Mouse (Mus musculus): ENCODE data around the gene Macrod2.

The Macrod2 gene

GRCm38 (mm10) chr2:142335103-142335999, 1940.2 kb downstream of the Macrod2 start:
- DNase-seq (ENCODE audit: low spot score in 2 of 2) = no peak

DNA sequence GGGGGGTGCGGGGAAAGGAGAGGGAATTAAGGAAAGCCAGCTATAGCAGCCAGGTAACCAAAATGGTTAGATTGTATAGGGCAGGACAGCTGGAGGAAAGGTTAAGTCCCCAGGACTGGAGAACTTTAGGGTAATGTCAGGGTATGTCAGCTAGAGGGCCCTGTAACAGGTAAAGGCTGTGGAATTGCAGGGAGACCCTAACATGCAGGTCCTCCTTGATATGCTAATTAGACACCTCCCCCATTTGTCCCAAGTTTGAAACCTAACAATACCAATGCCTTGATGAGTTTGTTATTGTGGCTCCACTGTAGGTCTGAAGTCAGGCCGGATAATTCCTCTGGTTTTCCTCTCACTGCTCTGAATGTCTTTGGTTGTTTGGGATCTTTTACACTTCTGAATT, 1948.9 kb downstream of the Macrod2 start:
- no peak for DNase-seq (ENCODE audit: low spot score in 2 of 2)

DNA sequence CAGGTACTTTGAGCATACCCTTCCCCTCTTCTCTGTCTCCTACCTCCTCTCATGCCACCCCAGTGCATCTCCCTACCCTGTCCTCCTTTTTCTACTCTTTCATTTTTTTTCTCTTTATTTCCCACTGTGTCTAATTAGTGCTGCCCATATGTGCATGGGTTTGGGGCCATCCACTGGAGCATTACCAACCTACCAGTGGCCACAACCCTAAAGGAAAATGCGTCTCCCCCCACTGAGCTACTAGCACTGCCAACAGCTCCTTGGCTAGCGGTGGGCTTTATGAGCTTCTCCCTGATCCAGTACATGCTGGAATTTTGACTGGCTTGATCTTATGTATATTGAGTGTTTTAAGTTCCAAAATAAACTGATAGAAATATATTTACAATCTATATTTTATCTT, 1949.6 kb downstream of the Macrod2 start:
- DNase-seq (ENCODE audit: low spot score in 2 of 2) = no peak

- DNase-seq (ENCODE audit: low spot score in 2 of 2) = peak in 1 of 2 experiments; percentile 21
These were observed 1954.7 kb downstream of the Macrod2 start for GRCm38 (mm10) chr2:142349805-142350204.

GRCm38 (mm10) chr2:142362888-142363287, 1967.8 kb downstream of the Macrod2 start:
- DNase-seq (ENCODE audit: low spot score in 2 of 2) = peak in 1 of 2 experiments; percentile 26

- no peak for DNase-seq (ENCODE audit: low spot score in 2 of 2)
These were observed 1978.9 kb downstream of the Macrod2 start for GRCm38 (mm10) chr2:142373978-142374377.

- DNase-seq (ENCODE audit: low spot score in 2 of 2) = no peak
These were observed 1985.5 kb downstream of the Macrod2 start for GRCm38 (mm10) chr2:142380563-142380962.

GRCm38 (mm10) chr2:142381081-142381579, 1986.0 kb downstream of the Macrod2 start:
- no peak for DNase-seq (ENCODE audit: low spot score in 2 of 2)

DNA sequence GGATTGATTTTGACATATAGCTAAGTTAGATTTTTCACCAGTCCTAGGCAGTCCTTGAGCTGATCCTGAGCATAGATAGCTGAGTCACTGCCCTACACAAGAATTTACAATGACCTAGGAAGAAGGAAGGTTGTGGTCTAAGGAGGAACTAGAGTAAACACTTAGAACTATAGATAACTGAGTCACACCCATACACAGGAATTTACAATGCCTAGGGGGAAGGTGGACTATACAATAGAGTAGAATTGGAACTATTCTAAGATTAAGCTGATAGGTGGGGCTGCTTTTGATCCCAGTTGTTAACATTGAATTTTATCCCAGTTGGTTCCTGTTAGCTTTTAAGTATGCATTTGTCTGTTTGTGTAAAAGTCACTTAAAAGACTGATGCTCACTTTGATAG, 1998.4 kb downstream of the Macrod2 start:
- DNase-seq (ENCODE audit: low spot score in 2 of 2) = no peak

- DNase-seq (ENCODE audit: low spot score in 2 of 2) = no peak
These were observed 2004.4 kb downstream of the Macrod2 start for GRCm38 (mm10) chr2:142399490-142399889.

- peak in 1 of 2 experiments; percentile 29 for DNase-seq (ENCODE audit: low spot score in 2 of 2)
These were observed 2005.7 kb downstream of the Macrod2 start for GRCm38 (mm10) chr2:142400781-142401180.

- DNase-seq (ENCODE audit: low spot score in 2 of 2) = no peak
These were observed 2006.2 kb downstream of the Macrod2 start for GRCm38 (mm10) chr2:142401359-142401758.

GRCm38 (mm10) chr2:142403394-142403793, 2008.3 kb downstream of the Macrod2 start:
- DNase-seq (ENCODE audit: low spot score in 2 of 2) = peak in 1 of 2 experiments; percentile 82

DNA sequence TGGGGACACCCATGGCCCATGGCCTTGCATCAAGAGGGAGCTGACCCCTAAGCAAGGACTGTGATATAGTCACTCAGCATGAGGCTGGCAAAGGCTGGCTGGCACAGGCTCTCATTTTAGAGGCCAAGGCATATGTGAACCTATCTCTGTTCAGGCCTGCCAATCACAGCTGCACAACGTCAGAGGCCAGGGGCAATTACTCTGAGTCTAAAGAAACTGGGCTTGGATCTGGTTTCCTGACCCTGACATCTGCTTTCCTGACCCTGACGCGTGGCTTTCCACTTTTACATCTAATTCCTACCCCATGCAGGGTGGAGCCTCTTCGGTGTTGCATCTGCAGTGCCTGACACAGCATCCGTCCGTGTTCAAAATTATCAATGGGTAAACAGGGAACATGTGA, 2009.2 kb downstream of the Macrod2 start:
- DNase-seq (ENCODE audit: low spot score in 2 of 2) = no peak

DNA sequence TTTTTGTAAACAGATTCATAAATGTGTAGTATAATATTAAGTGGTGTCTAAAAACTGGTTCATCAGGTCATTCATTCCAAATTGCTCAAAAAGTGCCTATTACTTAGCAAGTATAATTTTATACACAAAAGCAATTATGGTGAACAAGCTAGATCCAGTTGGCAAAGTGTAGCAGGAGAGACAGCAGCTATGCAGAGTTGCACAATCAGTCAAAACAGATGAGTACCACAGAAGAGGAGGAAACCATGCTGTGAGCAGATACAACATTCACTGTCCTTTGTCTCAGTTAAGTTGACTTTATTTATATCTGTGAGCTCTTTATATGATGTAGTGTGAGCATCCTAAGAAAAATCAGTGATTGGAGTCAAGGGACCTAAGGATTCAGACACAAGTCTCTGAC, 2012.2 kb downstream of the Macrod2 start:
- no peak for DNase-seq (ENCODE audit: low spot score in 2 of 2)

GRCm38 (mm10) chr2:142410124-142410523, 2015.0 kb downstream of the Macrod2 start:
- DNase-seq (ENCODE audit: low spot score in 2 of 2) = no peak

- no peak for DNase-seq (ENCODE audit: low spot score in 2 of 2)
These were observed 2038.0 kb downstream of the Macrod2 start for GRCm38 (mm10) chr2:142433126-142433525.

DNA sequence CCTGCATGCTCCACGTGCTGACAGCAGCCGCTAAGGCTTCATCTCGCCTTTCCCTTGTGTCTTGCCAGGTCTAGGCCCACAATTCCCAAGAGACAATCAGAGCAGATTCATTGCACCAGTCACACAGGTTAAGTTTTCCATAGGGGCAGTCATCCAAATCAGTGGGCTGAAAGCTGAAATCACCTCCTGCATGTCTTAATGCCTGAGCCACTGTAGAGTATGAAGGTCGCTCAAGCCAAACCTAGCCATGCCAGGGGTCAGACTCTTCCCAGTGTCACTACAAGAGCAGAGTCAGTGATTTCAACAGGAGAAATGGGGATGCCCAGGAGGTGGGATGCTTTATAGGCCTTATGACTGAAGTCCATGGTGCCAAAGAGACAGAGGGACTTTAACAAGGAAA, 2039.6 kb downstream of the Macrod2 start:
- DNase-seq (ENCODE audit: low spot score in 2 of 2) = no peak

- DNase-seq (ENCODE audit: low spot score in 2 of 2) = peak; percentile 28 to 35
These were observed 2042.7 kb downstream of the Macrod2 start for GRCm38 (mm10) chr2:142437606-142438461.

Data from frontal cortex, postnatal 36 days (tissue).